Mouse (Mus musculus) spleen, postnatal 36 days (tissue): ENCODE results near the gene Vmn1r82.

Experiments used
- DNase-seq, 2 experiments: peaks; one replicate each; pipeline ENCODE4 v3.0.0; 2022; ENCODE audit warnings: low spot score in 2 of 2, mixed read lengths in 1 of 2

Gene Vmn1r82

DNA sequence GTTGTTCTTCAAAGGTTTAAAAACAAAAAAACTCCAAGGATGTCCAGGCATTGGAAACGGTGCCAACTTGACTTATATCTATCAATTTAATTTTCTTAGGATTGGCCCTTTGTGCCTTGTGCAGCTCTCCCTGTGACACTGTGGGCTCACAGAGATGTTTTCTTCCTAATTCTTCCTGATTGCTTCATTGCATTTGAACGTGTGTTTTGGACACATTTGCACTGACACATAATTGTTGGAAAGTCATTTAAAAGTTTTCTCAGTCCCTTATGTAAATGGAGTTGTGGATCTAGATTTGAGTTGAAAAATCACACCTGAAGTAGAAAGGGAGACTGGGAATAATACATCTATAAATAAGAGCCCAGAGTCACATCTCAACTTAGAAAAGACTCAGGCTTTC lies at the start of gene Vmn1r82:
Gene Vmn1r82 (plus strand): TSS at position 301 of the 400 bp plus-strand sequence.
- DNase-seq = no peak

DNA sequence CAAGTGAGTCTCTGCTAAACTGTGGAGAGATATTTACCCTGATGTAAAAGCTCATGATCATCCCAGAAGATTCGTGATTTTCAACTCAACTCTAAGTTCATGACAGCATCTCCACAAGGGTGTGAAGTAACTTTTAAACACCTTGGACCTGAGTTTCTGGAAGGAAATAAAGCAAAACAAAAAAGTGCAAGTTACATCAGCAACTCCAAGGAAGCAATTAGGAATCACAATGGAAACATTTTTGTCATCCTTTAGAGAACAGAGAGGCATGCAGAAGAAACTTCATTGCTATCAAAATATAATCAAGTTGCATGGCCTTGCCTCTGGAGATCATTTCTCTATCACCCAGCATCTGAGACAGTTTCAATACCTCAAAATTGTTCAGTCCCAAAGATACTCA lies 32.1 kb upstream of the Vmn1r82 start, which contains the start of gene Vmn1r81:
Gene Vmn1r81 (minus strand): TSS at position 101 of the 400 bp plus-strand sequence.
- no peak for DNase-seq

DNA sequence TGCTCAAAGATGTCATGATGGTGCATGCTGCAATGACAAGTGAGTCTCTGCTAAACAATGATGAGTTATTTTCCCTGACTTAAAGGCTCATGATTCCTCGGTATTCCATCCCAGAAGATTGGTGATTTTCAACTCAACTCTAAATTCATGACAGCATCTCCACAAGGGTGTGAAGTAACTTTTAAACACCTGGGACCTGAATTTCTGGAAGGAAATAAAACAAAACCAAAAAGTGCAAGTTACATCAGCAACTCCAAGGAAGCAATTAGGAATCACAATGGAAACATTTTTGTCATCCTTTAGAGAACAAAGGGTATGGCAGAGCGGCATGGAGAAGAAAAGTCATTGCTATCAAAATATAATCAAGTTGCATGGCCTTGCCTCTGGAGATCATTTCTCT lies 29.2 kb downstream of the Vmn1r82 start, which contains the start of gene Vmn1r83:
Gene Vmn1r83 (minus strand): TSS at position 101 of the 400 bp plus-strand sequence.
- no peak for DNase-seq
